Mouse (Mus musculus): ENCODE measurements at regions not wholly inside any gene's neighbourhood (a gene's known extent, or its start where the extent isn't known, plus 50 kb on each side); places are given as distances from the start of the nearest gene placed in this dataset.

DNA sequence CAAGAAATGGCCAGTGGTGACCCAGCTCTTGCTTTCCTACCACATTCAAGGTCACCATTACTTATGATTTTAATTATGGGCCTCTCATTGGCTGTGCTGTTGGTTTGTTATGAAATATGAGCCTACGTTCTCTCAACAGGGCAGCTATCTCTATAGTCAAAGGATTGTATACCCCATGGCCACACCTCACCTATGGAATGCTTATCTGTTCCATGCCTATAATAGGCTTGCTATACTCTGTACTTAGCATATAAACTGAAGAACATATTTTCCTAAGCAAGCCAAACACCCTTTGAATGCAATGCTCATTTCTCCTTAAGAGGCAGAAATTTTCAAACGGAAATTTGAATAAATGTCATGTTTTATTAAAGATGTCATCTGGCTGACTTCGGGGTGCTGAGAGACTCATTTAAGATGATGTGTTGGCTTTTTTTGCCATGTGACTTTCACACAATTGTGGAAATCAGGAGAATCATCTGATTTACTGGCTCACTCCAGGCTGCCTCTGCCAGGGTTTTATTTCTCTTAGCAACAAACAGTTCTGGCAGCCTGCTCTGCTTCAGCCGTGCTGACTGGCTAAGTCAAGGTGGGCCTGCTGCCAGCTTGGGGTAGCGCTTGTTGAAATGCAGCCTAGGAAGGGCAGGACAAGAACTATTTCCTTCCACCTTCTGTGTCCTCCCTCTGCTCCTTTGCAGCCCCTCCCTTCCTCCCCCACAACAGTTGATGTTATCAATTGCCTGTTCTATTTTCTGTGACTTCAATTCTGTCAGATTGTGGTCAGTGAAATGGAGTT lies 102.0 kb upstream of the Nampt start:
- H3K4me3 ChIP-seq, result no peak overlapping the region
- peak; percentile 69 to 71 for DNase-seq (ENCODE audit: extremely low spot score in 1 of 2, low spot score in 2 of 2)
- no peak for TF ChIP-seq CTCF (IDR thresholded peaks at IDR 0.05)
- peak overlapping the region; percentile 53; the same call in 1 of the 2 replicates for H3K27ac ChIP-seq
- intact Hi-C loops (cut with DNase I), result loop anchor here (2.0 to 5.0 kb wide), 2 partner anchors 51 to 105 kb away; no protein-coding TSS in a partner anchor

DNA sequence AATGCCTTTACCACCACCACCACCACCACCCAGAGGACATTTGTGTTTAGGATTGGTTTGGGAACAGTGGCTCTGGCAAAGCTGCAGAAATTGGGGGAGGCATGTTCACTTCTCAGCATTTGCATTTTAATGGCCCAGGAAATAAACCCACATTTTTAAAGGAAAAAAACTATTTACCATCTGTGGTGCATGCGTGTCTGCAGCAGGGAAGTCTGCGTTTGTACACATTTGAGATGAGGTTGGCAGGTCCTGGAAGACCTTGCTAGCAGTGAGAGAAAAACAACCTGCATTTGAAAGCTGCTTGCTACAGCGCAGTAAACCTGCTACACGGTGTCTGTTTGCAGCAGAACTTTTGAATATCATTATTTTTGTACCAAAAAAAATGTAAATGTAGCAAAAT lies 100.1 kb upstream of the Nampt start:
- H3K4me3 ChIP-seq, result no peak overlapping the region
- no peak for DNase-seq (ENCODE audit: extremely low spot score in 1 of 2, low spot score in 2 of 2)
- no peak for TF ChIP-seq CTCF (IDR thresholded peaks at IDR 0.05)
- no peak overlapping the region for H3K27ac ChIP-seq
- intact Hi-C loops (cut with DNase I), result loop anchor here (5.0 kb wide), 1 partner anchor 103 kb away; no protein-coding TSS in a partner anchor

DNA sequence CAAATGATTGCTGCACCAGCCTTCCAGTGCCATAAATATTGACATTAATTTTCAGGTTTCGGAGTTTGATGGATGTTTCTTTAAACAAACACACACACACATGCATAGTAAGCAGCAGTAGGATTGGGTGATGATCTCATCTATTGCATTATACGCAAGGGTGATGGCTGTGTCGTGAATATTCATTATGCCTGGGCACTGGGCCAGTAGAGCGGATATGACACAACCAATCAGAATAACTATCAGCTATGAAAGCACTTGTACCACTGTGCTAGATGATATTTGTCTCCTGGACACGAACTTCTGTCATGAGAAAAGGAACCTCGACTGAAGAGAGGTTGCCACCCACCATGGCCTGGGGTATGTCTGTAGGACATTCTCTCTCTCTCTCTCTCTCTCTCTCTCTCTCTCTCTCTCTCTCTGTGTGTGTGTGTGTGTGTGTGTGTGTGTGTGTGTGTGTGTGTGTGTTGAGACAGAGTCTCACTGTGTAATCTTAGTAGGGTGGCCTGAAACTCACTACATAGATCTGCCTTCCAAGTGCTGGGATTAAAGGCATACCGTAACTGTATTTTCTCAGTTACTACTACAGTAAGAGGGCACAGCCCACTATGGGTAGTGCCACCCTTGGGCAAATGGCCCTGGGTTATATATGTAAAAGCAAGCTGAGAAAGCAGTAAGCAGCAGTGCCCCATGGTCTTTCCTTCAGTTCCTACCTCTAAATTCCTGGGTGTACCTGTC lies 94.7 kb upstream of the Nampt start:
- H3K4me3 ChIP-seq, result no peak overlapping the region
- TF ChIP-seq CTCF (IDR thresholded peaks at IDR 0.05), result no peak
- H3K27ac ChIP-seq, result no peak overlapping the region
- DNase-seq (ENCODE audit: extremely low spot score in 1 of 2, low spot score in 2 of 2), result no peak
- intact Hi-C loops (cut with DNase I), result no loop called here

DNA sequence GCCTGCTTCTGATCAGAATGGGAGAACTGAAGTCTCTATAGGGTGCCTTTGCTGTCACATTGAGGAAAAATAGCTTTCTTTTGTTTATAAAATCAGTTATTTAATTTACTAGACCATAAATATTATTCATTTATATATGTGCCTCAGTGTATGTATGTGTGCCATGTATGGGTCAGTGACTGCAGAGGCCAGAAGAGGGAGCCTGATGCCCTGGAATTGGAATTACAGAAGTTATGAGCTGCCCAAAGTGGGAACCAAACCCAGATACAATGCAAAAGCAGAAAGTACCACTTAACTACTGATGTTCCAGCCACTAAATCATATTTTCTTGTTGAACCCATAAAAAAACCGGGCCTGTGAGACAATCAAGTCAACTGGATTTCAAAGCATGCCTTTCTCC lies 91.8 kb upstream of the Nampt start:
- intact Hi-C loops (cut with DNase I), result no loop called here
- no peak overlapping the region for H3K27ac ChIP-seq
- H3K4me3 ChIP-seq, result no peak overlapping the region
- DNase-seq (ENCODE audit: extremely low spot score in 1 of 2, low spot score in 2 of 2), result no peak
- TF ChIP-seq CTCF (IDR thresholded peaks at IDR 0.05), result no peak; the same call in 1 of the 2 replicates

DNA sequence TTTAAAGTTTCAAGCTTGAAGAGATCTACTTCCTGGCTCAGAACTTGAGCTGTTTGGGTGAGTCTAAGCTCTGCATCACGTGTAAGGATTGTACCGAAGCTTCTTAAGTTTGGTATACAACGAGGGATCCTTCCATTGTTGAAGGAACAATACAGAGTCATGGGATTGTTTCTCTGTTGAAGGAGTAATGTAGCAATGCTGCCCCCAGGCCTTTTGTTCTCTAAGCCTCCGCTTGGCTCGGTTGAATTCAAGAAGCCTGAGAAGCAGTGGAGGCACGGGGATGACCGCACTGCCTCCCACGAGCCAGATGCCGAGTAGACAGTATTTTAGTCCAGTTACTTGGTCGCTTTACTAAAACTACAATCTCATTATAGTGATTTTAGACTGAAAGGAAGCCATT lies 90.9 kb upstream of the Nampt start:
- TF ChIP-seq CTCF (IDR thresholded peaks at IDR 0.05), result no peak
- intact Hi-C loops (cut with DNase I), result no loop called here
- no peak overlapping the region; the same call in 1 of the 2 replicates for H3K27ac ChIP-seq
- no peak overlapping the region for H3K4me3 ChIP-seq
- peak in 1 of 2 experiments; percentile 40 for DNase-seq (ENCODE audit: extremely low spot score in 1 of 2, low spot score in 2 of 2)

DNA sequence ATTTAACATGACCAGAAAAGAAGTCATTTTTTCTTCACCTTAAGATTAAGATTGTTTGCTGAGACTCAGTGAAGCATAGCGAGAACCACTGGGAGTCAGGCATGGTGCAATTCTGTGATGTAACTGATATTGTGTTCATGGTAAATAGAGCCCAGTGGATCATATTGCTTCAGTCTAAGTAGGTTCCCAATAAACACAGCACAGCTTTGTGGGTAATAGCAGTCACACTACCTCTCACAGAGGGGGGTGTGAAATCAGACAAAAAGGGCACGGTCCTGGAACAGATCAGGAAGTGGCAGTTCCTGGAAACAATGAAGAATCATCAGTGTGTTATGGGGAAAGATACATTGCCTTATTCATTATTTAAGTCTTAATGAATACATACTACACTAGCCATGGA lies 84.1 kb upstream of the Nampt start:
- Histone ChIP-seq H3K27ac (no peak overlapping the region), H3K4me3 (no peak overlapping the region)
- no peak for TF ChIP-seq CTCF (IDR thresholded peaks at IDR 0.05)
- DNase-seq (ENCODE audit: extremely low spot score in 1 of 2, low spot score in 2 of 2), result no peak
- intact Hi-C loops (cut with DNase I), result no loop called here

DNA sequence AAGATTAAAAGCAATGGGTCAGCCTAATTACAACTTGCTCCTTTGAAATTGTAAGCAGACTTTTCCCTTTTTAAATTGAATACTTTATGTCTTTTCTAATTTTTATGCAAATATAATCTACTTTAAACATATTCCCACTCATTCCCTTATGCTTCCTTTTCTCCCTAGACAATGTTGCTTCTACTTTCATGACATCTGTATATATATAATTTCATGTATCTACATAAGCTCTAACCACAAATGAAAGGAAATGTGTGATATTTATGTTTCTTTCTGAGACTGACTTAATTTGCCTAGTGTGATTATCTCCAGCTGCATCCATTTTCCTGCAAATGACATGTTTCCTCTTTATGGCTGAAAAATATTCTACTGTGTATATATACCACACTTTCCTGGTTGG lies 77.9 kb upstream of the Nampt start:
- TF ChIP-seq CTCF (IDR thresholded peaks at IDR 0.05), result no peak
- no peak overlapping the region for H3K4me3 ChIP-seq
- no peak overlapping the region for H3K27ac ChIP-seq
- no peak for DNase-seq (ENCODE audit: extremely low spot score in 1 of 2, low spot score in 2 of 2)
- intact Hi-C loops (cut with DNase I), result no loop called here

DNA sequence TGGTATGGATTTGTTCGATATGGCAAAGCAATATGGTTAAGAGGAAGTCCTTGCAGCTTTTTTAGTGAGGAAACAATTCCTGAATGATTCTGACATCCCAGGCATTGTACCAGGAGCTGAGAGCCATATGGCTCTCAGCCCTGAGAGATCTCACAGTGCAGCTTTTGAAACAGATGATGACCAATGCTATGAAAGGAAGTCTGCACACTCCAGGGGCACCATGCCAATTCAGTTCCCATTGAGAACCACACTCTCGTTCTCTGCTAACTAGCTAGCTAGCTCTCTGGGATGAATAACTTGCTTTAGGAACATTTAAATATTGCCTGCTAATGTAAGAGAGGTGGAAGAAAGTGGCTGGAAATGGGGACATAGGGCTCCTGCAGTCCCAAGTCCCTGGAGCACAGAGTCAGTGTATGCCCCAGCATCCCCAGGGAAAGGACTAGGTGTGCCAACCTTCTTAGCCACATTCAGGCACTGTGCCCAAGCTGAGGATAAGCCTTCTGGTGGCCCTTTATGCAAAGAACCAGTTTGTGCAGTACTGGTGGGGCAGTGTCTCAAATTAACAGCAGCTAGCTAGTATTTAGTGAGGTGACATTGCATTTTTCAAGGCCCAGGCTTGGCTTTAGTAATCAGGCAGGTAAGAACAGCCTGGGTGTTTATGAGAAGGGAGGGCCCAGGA lies 61.8 kb upstream of the Nampt start:
- no peak overlapping the region for H3K4me3 ChIP-seq
- intact Hi-C loops (cut with DNase I), result no loop called here
- H3K27ac ChIP-seq, result no peak overlapping the region
- no peak for TF ChIP-seq CTCF (IDR thresholded peaks at IDR 0.05)
- DNase-seq (ENCODE audit: extremely low spot score in 1 of 2, low spot score in 2 of 2), result no peak

DNA sequence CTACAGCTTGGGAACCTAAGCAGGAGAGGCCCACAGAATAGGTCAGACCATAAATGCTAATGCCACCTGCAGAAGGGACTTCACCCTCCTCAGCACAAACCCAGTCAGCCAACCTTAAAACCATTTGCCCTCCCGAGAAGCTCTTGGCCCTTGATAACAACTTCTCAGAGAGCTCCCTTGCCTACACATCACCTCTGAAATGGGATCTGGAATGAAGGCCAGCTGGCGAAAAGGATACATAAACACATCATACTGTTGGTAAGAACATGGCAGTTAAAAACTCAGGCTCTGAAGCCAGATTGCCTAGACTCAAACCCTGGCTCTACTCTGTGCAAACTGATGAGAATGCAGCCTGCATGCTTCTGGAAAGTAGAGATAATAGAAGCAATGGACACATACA lies 61.2 kb upstream of the Nampt start:
- H3K4me3 ChIP-seq, result no peak overlapping the region
- no peak overlapping the region for H3K27ac ChIP-seq
- no peak for TF ChIP-seq CTCF (IDR thresholded peaks at IDR 0.05)
- DNase-seq (ENCODE audit: extremely low spot score in 1 of 2, low spot score in 2 of 2), result no peak
- intact Hi-C loops (cut with DNase I), result no loop called here

DNA sequence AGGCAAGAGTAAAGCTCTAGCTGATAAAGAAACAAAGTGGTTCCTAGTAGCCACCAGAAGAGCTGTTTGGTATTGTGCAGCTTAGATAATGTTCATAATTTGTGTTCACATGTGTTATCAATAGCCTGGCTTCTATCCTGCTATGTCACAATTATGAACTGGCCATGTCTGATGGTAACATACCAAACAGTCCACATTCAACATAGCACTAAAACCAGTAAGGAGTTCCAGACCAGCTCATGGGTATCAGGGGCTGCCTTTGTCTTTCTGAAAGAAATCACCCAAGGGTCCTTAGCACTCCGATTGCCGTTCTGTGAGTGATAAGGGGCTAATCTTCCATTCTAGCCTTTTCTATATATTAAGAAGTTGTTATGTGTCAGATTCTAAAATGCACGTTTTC lies 58.7 kb upstream of the Nampt start:
- no peak for DNase-seq (ENCODE audit: extremely low spot score in 1 of 2, low spot score in 2 of 2)
- H3K27ac ChIP-seq, result no peak overlapping the region
- H3K4me3 ChIP-seq, result no peak overlapping the region
- no peak for TF ChIP-seq CTCF (IDR thresholded peaks at IDR 0.05)
- intact Hi-C loops (cut with DNase I), result no loop called here

DNA sequence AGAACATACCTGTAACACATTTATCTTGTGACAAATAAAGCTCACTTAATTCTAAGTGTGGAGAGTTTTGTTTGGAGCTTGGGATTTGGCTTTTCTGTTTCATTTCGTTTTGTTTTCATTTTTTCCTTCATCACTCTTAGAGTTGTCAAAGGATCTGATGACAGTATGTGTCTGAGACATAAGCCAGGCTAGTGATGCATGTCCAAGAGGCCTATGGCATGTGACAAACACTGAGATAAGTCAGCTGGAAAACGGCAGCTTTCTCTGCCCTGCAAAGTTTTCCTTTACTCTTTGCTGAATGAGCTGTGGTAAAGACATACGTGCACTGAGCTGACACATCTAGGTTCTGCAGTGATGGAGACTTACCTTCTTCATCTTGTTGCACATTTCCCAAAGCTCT lies 58.3 kb upstream of the Nampt start:
- DNase-seq (ENCODE audit: extremely low spot score in 1 of 2, low spot score in 2 of 2), result no peak
- intact Hi-C loops (cut with DNase I), result no loop called here
- Histone ChIP-seq H3K27ac (no peak overlapping the region), H3K4me3 (no peak overlapping the region)
- no peak for TF ChIP-seq CTCF (IDR thresholded peaks at IDR 0.05)

DNA sequence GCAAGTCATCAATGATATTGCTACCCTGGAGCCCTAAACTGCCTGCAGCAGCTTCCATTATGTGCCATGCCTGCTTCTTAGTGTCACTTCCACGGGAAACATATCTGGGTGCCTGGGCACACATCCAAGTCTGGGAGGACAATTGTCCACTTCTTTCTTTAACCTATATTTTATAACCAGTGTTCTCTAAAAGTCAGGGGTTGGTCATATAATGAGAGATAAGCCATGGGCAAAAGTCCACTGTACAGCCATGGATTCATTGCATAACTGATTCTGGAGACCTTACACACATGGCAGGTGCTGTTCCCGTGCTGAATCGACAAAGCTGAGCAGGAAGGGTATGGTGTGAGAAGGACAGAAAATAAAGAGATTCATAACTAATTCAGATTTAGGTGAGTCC lies 55.1 kb upstream of the Nampt start:
- H3K27ac ChIP-seq, result no peak overlapping the region
- no peak for TF ChIP-seq CTCF (IDR thresholded peaks at IDR 0.05)
- intact Hi-C loops (cut with DNase I), result no loop called here
- no peak for DNase-seq (ENCODE audit: extremely low spot score in 1 of 2, low spot score in 2 of 2)
- H3K4me3 ChIP-seq, result no peak overlapping the region

Measured in left cerebral cortex, adult 2 months (tissue).